Mouse (Mus musculus) frontal cortex, postnatal 14 days (tissue): ENCODE measurements at regions not wholly inside any gene's neighbourhood (a gene's known extent, or its start where the extent isn't known, plus 50 kb on each side); places are given as distances from the start of the nearest gene placed in this dataset.
A peak's percentile ranks its signal among the peaks of the same experiment; 100 is the strongest.

Experiments
- DNase-seq, 2 experiments: peaks; one replicate each; pipeline ENCODE4 v3.0.0; 2022; ENCODE audit warnings: low spot score in 2 of 2

DNA sequence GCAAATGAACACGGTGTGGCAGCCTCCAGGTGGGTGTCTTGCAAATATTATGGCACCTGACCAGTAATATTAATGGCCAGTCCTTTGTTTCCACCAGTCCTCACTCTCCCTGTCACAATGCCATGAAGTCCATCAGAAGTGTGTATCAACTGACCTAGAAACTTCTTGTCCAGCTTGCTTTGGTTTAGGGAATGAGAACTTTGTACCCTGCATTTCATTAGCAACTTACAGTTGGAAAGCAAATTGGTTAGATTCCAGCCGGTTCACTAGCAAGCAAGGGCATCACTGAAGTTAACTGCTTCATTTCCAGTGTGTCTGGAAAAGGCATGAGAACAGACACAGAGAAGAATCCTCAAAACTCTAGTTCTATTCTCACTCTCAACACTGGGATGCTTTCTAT lies 178.1 kb upstream of the Lyplal1 start:
- no peak for DNase-seq

- no peak for DNase-seq
Observed at GRCm38 (mm10) chr1:186294635-186295034, 177.5 kb upstream of the Lyplal1 start.

- no peak for DNase-seq
Observed at GRCm38 (mm10) chr1:186289117-186289516, 172.0 kb upstream of the Lyplal1 start.

GRCm38 (mm10) chr1:186287831-186288230 lies 170.7 kb upstream of the Lyplal1 start:
- DNase-seq, result no peak

DNA sequence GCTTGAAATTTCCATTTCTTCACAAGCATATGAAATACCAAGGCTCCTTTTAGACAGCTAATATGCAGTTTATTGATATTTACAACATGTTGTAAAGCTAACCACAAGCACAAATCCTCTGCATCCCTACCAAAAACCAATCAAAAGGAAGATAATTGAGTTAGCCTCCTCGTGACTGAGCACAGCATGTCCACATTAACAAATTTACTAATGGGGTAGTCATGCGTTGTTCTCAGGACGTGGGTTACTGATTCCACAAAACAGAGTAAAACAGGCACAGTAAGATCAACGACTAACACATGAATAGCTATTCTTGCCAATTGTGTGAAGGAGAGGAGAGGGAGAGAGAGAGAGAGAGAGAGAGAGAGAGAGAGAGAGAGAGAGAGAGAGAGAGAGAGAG lies 169.3 kb upstream of the Lyplal1 start:
- no peak for DNase-seq

- no peak for DNase-seq
Observed at GRCm38 (mm10) chr1:186277981-186278634, 161.0 kb upstream of the Lyplal1 start.

DNA sequence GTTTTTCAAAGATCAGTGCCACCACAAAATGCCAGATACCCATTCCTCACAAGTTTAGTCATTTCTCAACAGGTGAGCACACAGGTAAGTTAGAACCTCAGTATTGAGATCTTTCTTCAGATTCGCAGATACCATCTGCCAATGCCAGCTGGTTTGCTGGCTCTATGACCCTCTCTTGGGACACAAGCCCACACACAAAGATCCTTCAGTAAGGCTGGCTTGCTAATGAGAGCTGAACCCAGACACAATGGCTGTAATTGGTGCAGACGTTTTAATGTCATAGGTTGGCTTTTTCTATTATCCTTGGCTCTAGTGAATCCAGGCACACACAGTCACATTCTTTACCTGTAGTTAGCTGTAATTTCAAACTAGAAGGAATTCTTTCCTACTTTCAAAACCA lies 154.3 kb upstream of the Lyplal1 start:
- DNase-seq, result no peak

GRCm38 (mm10) chr1:186267317-186267716 lies 150.2 kb upstream of the Lyplal1 start:
- DNase-seq, result no peak

- DNase-seq, result no peak
Observed at GRCm38 (mm10) chr1:186264639-186265038, 147.5 kb upstream of the Lyplal1 start.

- no peak for DNase-seq
Observed at GRCm38 (mm10) chr1:186263955-186264354, 146.8 kb upstream of the Lyplal1 start.

- no peak for DNase-seq
Observed at GRCm38 (mm10) chr1:186263196-186263595, 146.1 kb upstream of the Lyplal1 start.

DNA sequence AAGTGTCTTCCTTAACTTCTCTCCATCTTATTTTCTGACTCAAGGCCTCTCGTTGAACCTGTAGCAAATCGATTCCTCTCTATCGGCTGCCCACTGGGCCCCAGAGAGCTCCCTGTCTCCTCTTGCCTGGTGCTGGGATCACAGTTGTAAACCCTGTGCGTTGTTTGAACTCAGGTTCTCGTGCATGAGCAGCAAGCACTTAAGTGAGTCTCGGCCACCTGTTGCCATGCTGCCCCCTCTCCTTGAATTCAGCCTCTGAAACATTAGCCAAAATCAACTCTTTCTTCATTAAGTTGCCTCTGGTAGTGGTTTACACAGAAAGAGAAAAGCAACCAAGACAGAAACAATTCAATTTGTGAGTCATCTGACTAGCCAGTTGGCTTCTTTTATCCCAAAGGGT lies 144.9 kb upstream of the Lyplal1 start:
- DNase-seq, result no peak

DNA sequence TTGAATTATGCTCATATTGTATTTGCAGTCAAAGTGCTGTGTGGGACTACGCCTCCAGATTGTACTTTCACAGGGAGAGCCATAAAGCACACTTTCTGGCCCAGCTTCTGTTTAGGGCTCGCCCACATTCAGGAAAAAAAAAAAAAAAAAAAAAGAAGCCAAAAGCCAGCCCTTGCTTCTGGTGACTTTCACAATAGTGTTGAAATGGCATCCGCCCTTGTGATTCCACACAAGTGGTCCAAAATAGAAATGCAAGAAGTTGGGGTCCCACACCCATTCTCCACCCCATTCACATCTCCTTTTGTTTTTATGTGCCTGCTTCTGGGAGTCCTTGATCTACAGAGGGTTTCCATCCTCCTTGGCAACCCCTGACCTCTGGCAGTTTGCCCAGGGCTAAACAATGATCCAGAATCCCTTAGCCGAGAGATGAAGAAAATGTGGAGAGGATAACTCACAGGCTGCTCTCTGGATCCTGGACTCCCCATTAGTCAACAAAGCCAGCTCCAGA lies 144.3 kb upstream of the Lyplal1 start:
- DNase-seq, result peak in 1 of 2 experiments; percentile 11

DNA sequence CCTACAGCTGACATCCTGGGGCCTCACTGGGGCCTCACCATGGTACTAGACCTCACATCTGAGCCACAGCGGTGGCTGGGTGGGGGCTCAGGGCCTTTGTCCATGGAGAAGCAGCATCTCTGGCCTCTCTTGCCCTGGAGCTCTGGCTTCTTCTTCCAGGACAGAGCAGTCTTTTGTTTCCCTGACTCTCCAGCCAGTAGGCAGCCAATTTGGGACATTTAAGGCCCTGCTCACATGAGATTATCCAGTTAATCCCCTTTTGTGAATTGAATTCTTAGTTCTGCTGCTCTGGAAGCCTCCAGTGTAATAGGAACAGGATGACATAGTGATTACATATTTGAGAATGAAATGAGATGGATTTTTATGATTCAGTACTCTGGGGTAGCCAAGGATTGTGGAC lies 140.5 kb upstream of the Lyplal1 start:
- DNase-seq, result no peak

DNA sequence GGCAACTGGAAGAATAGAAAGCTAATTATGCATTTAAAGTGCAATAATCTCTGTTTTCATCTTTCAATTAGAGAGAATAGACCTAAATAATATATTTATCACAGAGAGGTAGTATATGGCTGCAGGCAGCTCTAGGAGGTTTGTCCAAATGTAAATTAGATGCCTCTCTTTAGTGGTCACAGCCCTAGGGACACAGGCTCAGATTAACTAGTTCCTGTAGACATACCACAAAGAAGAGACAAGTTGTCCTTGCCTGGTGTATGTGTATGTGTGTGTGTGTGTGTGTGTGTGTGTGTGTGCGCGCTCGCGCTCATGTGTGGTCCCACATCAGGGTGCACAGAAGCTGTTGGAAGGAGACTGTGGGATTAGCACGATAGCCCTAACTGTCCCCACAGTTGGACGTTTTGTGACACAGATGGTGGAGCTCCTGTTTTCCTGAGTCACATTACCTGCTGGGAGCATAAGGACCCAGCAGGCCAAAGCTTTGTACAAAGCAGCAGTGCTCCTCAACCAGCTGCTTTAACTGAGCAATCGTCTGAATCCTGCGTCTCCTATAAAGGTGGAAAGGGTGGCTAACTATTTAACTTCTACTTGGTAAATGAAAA lies 138.5 kb upstream of the Lyplal1 start:
- DNase-seq, result no peak

- DNase-seq, result no peak
Observed at GRCm38 (mm10) chr1:186254500-186254899, 137.4 kb upstream of the Lyplal1 start.

DNA sequence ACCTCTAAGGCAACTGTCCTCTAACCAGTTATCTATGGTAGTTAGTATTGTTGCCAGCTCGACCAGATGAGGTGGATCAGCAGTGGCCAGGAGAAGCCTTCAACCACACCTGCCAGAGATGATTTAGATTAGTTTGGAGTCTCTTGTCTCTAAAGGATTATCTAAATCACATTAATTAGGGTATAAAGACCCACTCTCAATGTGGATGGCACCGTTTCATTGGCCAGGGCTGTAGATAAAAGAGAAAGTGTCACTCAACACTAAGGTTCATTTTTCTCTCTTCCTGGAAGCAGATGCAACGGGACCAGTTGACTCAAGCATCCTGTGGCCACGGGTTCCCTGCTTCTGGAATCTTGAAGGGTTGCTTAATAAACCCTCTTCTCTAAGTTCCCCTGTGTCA lies 135.4 kb upstream of the Lyplal1 start:
- DNase-seq, result no peak

- peak in 1 of 2 experiments; percentile 17 for DNase-seq
Observed at GRCm38 (mm10) chr1:186250316-186250715, 133.2 kb upstream of the Lyplal1 start.

- DNase-seq, result no peak
Observed at GRCm38 (mm10) chr1:186249214-186249613, 132.1 kb upstream of the Lyplal1 start.

DNA sequence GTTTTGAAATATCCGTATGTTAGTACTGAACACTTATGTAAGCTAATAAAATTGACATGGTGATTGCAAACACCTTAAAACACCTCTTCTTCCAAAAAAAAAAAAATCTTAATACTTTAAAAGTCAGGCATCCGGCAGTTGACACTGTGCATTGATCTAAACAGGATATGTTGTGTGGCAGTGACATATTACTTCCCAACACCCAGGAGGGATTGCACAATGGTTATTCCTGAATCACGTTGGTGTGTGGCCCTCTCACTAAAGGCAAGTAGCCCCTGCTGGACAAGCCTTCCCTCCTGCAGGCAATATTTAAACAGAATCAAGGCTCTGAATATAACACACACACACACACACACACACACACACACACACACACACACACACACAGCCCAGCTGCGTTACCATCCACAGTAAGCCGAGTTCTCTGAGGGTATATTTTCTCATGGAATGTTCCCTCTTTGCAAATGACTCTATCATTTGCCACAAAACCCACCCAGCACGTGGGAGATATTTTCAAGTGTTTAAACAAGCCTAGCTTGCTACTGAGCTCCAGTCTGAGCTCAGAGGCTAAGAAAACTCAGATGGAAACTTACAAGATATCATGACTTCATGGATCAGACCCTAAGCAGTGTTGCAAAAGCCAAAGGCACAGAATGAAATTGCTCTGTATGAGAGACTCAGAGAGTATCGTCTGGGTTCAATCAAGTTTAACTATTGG lies 128.8 kb upstream of the Lyplal1 start:
- no peak for DNase-seq

DNA sequence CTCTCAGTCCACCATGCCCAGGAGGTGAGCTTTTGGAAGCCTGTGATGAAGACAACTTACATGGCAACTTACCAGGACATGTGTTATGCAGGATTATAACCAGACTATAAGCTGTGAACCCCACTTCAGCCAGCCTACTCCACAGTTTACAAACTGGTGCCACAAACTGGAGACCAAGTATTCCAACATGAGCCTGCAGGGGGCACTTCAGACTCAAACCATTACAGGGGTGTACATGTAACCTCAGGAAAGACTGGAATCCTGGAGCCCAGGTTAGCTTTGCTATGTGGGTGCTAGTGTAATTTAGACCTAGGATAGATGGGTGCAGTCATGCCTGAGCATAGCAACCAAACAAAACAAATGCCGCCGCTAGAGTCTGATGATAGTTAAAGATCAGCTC lies 124.0 kb upstream of the Lyplal1 start:
- DNase-seq, result no peak

DNA sequence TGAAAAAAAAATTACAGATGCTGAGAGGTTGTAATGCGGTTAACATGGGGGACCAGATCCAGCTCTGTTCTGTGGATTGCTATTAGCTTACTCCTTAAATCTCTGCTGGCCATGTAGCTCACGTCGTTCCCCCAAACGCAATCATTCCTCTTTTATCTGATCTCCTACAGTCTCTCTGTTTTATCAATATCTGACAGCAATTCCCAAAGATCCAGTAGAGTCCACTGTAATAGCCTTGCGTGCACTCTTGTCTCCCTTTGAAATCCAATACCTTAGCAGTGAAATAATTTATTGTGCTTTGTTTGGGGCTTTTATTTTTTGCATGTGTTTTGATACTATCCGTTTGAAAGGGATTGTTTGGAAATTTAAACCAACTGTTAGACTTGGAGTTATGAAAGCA lies 120.4 kb upstream of the Lyplal1 start:
- no peak for DNase-seq
